Mouse (Mus musculus) olfactory bulb, adult 2 months (tissue): ENCODE measurements around the gene Morc1.

Experiments used
- CTCF ChIP-seq: fragments of 200-500 bp; IDR thresholded peaks from 2 replicates; pipeline ENCODE4 v1.5.1; 2012; ENCODE audit warnings: low read depth, mild to moderate bottlenecking, low read length, moderate library complexity; ENCODE audit not compliant: insufficient read depth
- POLR2A ChIP-seq: fragments of 200-500 bp; IDR thresholded peaks from 2 replicates; pipeline ENCODE4 v1.6.1; 2012; ENCODE audit warnings: mild to moderate bottlenecking, low read depth, low read length, moderate library complexity; ENCODE audit not compliant: insufficient read depth

DNA sequence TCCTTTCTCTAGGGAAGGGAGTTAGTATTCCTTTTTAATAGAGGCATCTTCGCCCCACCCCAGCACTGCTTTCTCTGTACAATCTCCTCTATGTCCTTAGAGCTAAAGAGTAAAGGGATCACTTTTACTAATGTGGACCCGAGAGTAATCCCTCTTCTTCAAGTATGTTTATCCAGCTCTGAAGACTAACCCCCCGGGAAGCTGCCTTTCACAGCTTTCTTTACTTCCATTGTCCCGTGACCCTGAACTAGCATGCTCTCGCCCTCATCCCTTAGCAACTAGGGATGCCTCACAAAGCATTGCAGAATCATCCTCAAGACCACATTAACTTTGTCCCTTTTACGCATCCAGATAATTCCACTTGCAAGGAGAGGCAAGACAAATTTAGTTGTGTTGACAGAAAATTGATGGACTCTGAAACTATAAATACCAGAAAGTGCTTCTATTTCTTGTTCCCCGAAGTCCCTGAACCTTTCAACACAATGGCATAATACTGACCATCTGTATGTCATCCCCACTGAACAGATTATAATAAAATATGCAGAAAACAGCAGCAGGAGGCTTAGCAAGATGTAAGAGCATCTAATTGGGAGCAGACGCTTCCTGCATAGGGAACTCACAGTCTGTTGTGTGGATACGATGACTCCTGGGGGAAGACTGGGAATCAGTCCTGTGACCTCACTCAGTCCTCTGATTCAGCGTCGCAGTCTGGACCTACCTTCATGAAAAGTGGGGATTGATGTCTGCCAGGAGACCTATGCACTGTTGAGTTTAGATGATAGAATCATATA is 131.4 kb downstream of the Morc1 start:
- no peak for TF ChIP-seq CTCF
- TF ChIP-seq POLR2A, result no peak
